Mouse (Mus musculus): ENCODE data around the gene Hmga1b. TPM values are rescaled to one million over a fixed set of nuclear protein-coding genes. Genes with fewer than 3 reads are reported as not detected.

Gene Hmga1b
- polyA plus RNA-seq, 1 experiment from 2014 or later: 3.4 TPM

GRCm38 (mm10) chr11:120795756-120796613 lies 33.4 kb downstream of the Hmga1b start, which contains the start of gene Dus1l:
TSS of gene Dus1l (minus strand) at chr11:120796403.
- Histone ChIP-seq H3K27ac (ENCODE audit: low read length) (peak within 1 kb of the TSS; percentile 83), H3K9me3 (ENCODE audit: low read length) (no peaks in the 10 kb centered on the region), H3K27me3 (ENCODE audit: insufficient read depth, low read length) (no peaks in the 10 kb centered on the region), H3K4me3 (ENCODE audit: low read length) (peak within 1 kb of the TSS; percentile 94), H3K9ac (replicated peaks; ENCODE audit: low read length) (peak within 1 kb of the TSS; percentile 95), H3K36me3 (ENCODE audit: insufficient read depth, low read length) (peaks cover 35% of the 10 kb centered on the region), H3K4me2 (replicated peaks; ENCODE audit: low read depth, low read length) (peak within 1 kb of the TSS; percentile 93), H3K4me1 (ENCODE audit: insufficient read depth, low read length) (peaks cover 25% of the 10 kb centered on the region)
- ATAC-seq (ENCODE audit: low FRiP score, low TSS enrichment): peak; percentile 87
- 2% methylated on average over 59 of the region's 59 CpGs for WGBS

- 23% methylated on average over 8 of the region's 8 CpGs for WGBS
- Histone ChIP-seq H3K36me3 (ENCODE audit: insufficient read depth, low read length) (peaks cover 29% of the 10 kb centered on the region), H3K4me3 (ENCODE audit: low read length) (peak overlapping the region; percentile 94), H3K27ac (ENCODE audit: low read length) (peak overlapping the region; percentile 83), H3K4me2 (replicated peaks; ENCODE audit: low read depth, low read length) (peak overlapping the region; percentile 45), H3K9me3 (ENCODE audit: low read length) (no peaks in the 10 kb centered on the region), H3K27me3 (ENCODE audit: insufficient read depth, low read length) (no peaks in the 10 kb centered on the region), H3K4me1 (ENCODE audit: insufficient read depth, low read length) (peaks cover 22% of the 10 kb centered on the region), H3K9ac (replicated peaks; ENCODE audit: low read length) (peak overlapping the region; percentile 95)
- ATAC-seq (ENCODE audit: low FRiP score, low TSS enrichment): peak; percentile 30
These were observed 34.0 kb downstream of the Hmga1b start for GRCm38 (mm10) chr11:120796614-120796946.

GRCm38 (mm10) chr11:120798244-120798643 lies 35.6 kb downstream of the Hmga1b start:
- no peak for ATAC-seq (ENCODE audit: low FRiP score, low TSS enrichment)
- H3K4me1 ChIP-seq (ENCODE audit: insufficient read depth, low read length): peaks cover 22% of the 10 kb centered on the region
- H3K36me3 ChIP-seq (ENCODE audit: insufficient read depth, low read length): peaks cover 15% of the 10 kb centered on the region
- H3K4me2 ChIP-seq (replicated peaks; ENCODE audit: low read depth, low read length): no peak overlapping the region
- H3K27ac ChIP-seq (ENCODE audit: low read length): no peak overlapping the region
- no peaks in the 10 kb centered on the region for H3K9me3 ChIP-seq (ENCODE audit: low read length)
- H3K27me3 ChIP-seq (ENCODE audit: insufficient read depth, low read length): no peaks in the 10 kb centered on the region
- no peak overlapping the region for H3K4me3 ChIP-seq (ENCODE audit: low read length)
- 88% methylated on average over 3 of the region's 3 CpGs for WGBS
- H3K9ac ChIP-seq (replicated peaks; ENCODE audit: low read length): no peak overlapping the region

- no peak for ATAC-seq (ENCODE audit: low FRiP score, low TSS enrichment)
- WGBS: 58% methylated on average over 6 of the region's 6 CpGs
- H3K9me3 ChIP-seq (ENCODE audit: low read length): no peaks in the 10 kb centered on the region
- H3K9ac ChIP-seq (replicated peaks; ENCODE audit: low read length): peak overlapping the region; percentile 42; the same call in 1 of the 2 replicates
- H3K27me3 ChIP-seq (ENCODE audit: insufficient read depth, low read length): no peaks in the 10 kb centered on the region
- peaks cover 22% of the 10 kb centered on the region for H3K4me1 ChIP-seq (ENCODE audit: insufficient read depth, low read length)
- peak overlapping the region; percentile 43; the same call in 1 of the 2 replicates for H3K27ac ChIP-seq (ENCODE audit: low read length)
- peaks cover 4% of the 10 kb centered on the region; the same call in 1 of the 2 replicates for H3K36me3 ChIP-seq (ENCODE audit: insufficient read depth, low read length)
- no peak overlapping the region for H3K4me2 ChIP-seq (replicated peaks; ENCODE audit: low read depth, low read length)
- H3K4me3 ChIP-seq (ENCODE audit: low read length): no peak overlapping the region
These were observed 36.8 kb downstream of the Hmga1b start for GRCm38 (mm10) chr11:120799316-120799890.

- Histone ChIP-seq H3K4me2 (replicated peaks; ENCODE audit: low read depth, low read length) (peak overlapping the region; percentile 23; the same call in 1 of the 2 replicates), H3K27me3 (ENCODE audit: insufficient read depth, low read length) (no peaks in the 10 kb centered on the region), H3K9me3 (ENCODE audit: low read length) (no peaks in the 10 kb centered on the region), H3K4me3 (ENCODE audit: low read length) (no peak overlapping the region), H3K27ac (ENCODE audit: low read length) (peak overlapping the region; percentile 43), H3K9ac (replicated peaks; ENCODE audit: low read length) (peak overlapping the region; percentile 42), H3K4me1 (ENCODE audit: insufficient read depth, low read length) (peaks cover 14% of the 10 kb centered on the region), H3K36me3 (ENCODE audit: insufficient read depth, low read length) (no peaks in the 10 kb centered on the region)
- peak; percentile 82 for ATAC-seq (ENCODE audit: low FRiP score, low TSS enrichment)
- WGBS: 10% methylated on average over 10 of the region's 10 CpGs
These were observed 37.7 kb downstream of the Hmga1b start for GRCm38 (mm10) chr11:120800061-120800904.

- H3K9ac ChIP-seq (replicated peaks; ENCODE audit: low read length): no peak overlapping the region
- no peak overlapping the region for H3K4me3 ChIP-seq (ENCODE audit: low read length)
- H3K9me3 ChIP-seq (ENCODE audit: low read length): no peaks in the 10 kb centered on the region
- 76% methylated on average over 7 of the region's 7 CpGs for WGBS
- peaks cover 9% of the 10 kb centered on the region; the same call in 1 of the 2 replicates for H3K4me1 ChIP-seq (ENCODE audit: insufficient read depth, low read length)
- ATAC-seq (ENCODE audit: low FRiP score, low TSS enrichment): no peak
- H3K27ac ChIP-seq (ENCODE audit: low read length): no peak overlapping the region
- peaks cover 36% of the 10 kb centered on the region for H3K36me3 ChIP-seq (ENCODE audit: insufficient read depth, low read length)
- no peak overlapping the region for H3K4me2 ChIP-seq (replicated peaks; ENCODE audit: low read depth, low read length)
- H3K27me3 ChIP-seq (ENCODE audit: insufficient read depth, low read length): no peaks in the 10 kb centered on the region
These were observed 41.7 kb downstream of the Hmga1b start for GRCm38 (mm10) chr11:120804274-120804673.

- no peaks in the 10 kb centered on the region for H3K27me3 ChIP-seq (ENCODE audit: insufficient read depth, low read length)
- no peak overlapping the region for H3K4me2 ChIP-seq (replicated peaks; ENCODE audit: low read depth, low read length)
- H3K36me3 ChIP-seq (ENCODE audit: insufficient read depth, low read length): peaks cover 41% of the 10 kb centered on the region
- WGBS: 73% methylated on average over 4 of the region's 4 CpGs
- no peak overlapping the region for H3K4me3 ChIP-seq (ENCODE audit: low read length)
- no peaks in the 10 kb centered on the region for H3K9me3 ChIP-seq (ENCODE audit: low read length)
- H3K27ac ChIP-seq (ENCODE audit: low read length): no peak overlapping the region
- ATAC-seq (ENCODE audit: low FRiP score, low TSS enrichment): no peak
- no peak overlapping the region for H3K9ac ChIP-seq (replicated peaks; ENCODE audit: low read length)
- H3K4me1 ChIP-seq (ENCODE audit: insufficient read depth, low read length): peaks cover 7% of the 10 kb centered on the region; the same call in 1 of the 2 replicates
These were observed 42.2 kb downstream of the Hmga1b start for GRCm38 (mm10) chr11:120804769-120805168.

- 82% methylated on average over 7 of the region's 7 CpGs for WGBS
- Histone ChIP-seq H3K4me3 (ENCODE audit: low read length) (no peak overlapping the region), H3K4me1 (ENCODE audit: insufficient read depth, low read length) (no peaks in the 10 kb centered on the region), H3K27me3 (ENCODE audit: insufficient read depth, low read length) (no peaks in the 10 kb centered on the region), H3K9me3 (ENCODE audit: low read length) (no peaks in the 10 kb centered on the region), H3K36me3 (ENCODE audit: insufficient read depth, low read length) (peaks cover 50% of the 10 kb centered on the region), H3K4me2 (replicated peaks; ENCODE audit: low read depth, low read length) (no peak overlapping the region), H3K9ac (replicated peaks; ENCODE audit: low read length) (no peak overlapping the region), H3K27ac (ENCODE audit: low read length) (no peak overlapping the region)
- ATAC-seq (ENCODE audit: low FRiP score, low TSS enrichment): no peak
These were observed 43.0 kb downstream of the Hmga1b start for GRCm38 (mm10) chr11:120805375-120806298.

GRCm38 (mm10) chr11:120808010-120808409 lies 45.4 kb downstream of the Hmga1b start:
- Histone ChIP-seq H3K4me2 (replicated peaks; ENCODE audit: low read depth, low read length) (no peak overlapping the region), H3K27me3 (ENCODE audit: insufficient read depth, low read length) (no peaks in the 10 kb centered on the region), H3K4me1 (ENCODE audit: insufficient read depth, low read length) (no peaks in the 10 kb centered on the region), H3K9ac (replicated peaks; ENCODE audit: low read length) (no peak overlapping the region), H3K36me3 (ENCODE audit: insufficient read depth, low read length) (peaks cover 74% of the 10 kb centered on the region), H3K4me3 (ENCODE audit: low read length) (no peak overlapping the region), H3K27ac (ENCODE audit: low read length) (no peak overlapping the region), H3K9me3 (ENCODE audit: low read length) (no peaks in the 10 kb centered on the region)
- 95% methylated on average over 12 of the region's 12 CpGs for WGBS
- ATAC-seq (ENCODE audit: low FRiP score, low TSS enrichment): no peak
